Mouse (Mus musculus): ENCODE measurements around the gene Aes. TPM values are rescaled to one million over a fixed set of nuclear protein-coding genes. Genes with fewer than 3 reads are reported as not detected.

Aes gene
- polyA plus RNA-seq (2012; rRNA removed), result 3,110 and 3,125 TPM in 2 replicates

DNA sequence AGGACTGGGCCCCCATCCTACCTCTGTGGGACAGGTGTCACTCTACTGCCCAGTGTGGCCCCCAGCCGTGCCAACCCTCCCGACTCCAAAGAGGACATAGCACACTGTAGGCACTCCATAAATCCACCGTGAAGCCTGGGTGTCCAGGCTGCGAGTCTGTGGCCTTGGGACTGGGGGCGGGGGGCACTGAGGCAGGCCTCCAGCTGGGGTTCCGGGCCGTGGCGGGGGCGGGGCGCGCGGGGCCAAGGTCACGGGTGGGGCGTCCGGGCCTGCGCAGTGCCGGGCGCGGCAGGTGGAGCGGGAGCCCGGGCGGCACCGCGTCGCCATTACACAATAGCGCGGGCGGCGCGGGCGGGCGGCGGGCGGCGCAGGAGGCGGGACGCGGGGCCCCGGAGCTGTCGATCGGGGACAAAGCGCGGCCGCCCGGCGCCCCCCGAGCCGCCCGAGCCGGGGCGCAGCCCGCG, at the start of gene Aes:
Aes (plus strand) TSS at position 326 of the 464 bp plus-strand sequence.
- peak within 1 kb of the TSS; percentile 92 for H3K27ac ChIP-seq (ENCODE audit: control insufficient read depth, insufficient read depth, low read length)
- 2% methylated on average over 46 of the region's 53 CpGs for WGBS
- peak; percentile 90 for DNase-seq
- H3K36me3 ChIP-seq (ENCODE audit: control insufficient read depth, insufficient read depth, low read length), result peaks cover 19% of the 10 kb centered on the region; the same call in 1 of the 2 replicates
- H3K27me3 ChIP-seq (ENCODE audit: control insufficient read depth, insufficient read depth, low read length), result no peaks in the 10 kb centered on the region
- TF ChIP-seq CTCF (IDR thresholded peaks at IDR 0.05; ENCODE audit: borderline replicate concordance, control insufficient read depth, extremely low read depth, insufficient read depth, low read length, poor library complexity) (no peak), POLR2A (IDR thresholded peaks at IDR 0.05; ENCODE audit: control insufficient read depth, extremely low read depth, insufficient read depth, low read length, poor library complexity) (peak; percentile 63)
- H3K4me1 ChIP-seq (replicated peaks; ENCODE audit: control insufficient read depth, insufficient read depth, low read length), result peaks cover 37% of the 10 kb centered on the region
- H3K4me3 ChIP-seq (ENCODE audit: control insufficient read depth, insufficient read depth, low read length), result peak within 1 kb of the TSS; percentile 90

- H3K4me3 ChIP-seq (ENCODE audit: control insufficient read depth, insufficient read depth, low read length), result no peak overlapping the region
- no peak for TF ChIP-seq CTCF (IDR thresholded peaks at IDR 0.05; ENCODE audit: borderline replicate concordance, control insufficient read depth, extremely low read depth, insufficient read depth, low read length, poor library complexity)
- no peak for TF ChIP-seq POLR2A (IDR thresholded peaks at IDR 0.05; ENCODE audit: control insufficient read depth, extremely low read depth, insufficient read depth, low read length, poor library complexity)
- peaks cover 22% of the 10 kb centered on the region for H3K4me1 ChIP-seq (replicated peaks; ENCODE audit: control insufficient read depth, insufficient read depth, low read length)
- peak overlapping the region; percentile 63; the same call in 1 of the 2 replicates for H3K27ac ChIP-seq (ENCODE audit: control insufficient read depth, insufficient read depth, low read length)
- DNase-seq, result no peak
- H3K36me3 ChIP-seq (ENCODE audit: control insufficient read depth, insufficient read depth, low read length), result no peaks in the 10 kb centered on the region
- no peaks in the 10 kb centered on the region for H3K27me3 ChIP-seq (ENCODE audit: control insufficient read depth, insufficient read depth, low read length)
- 53% methylated on average over 14 of the region's 14 CpGs for WGBS
These were observed 49.0 kb upstream of the Aes start for GRCm38 (mm10) chr10:81510246-81510810.

GRCm38 (mm10) chr10:81513798-81514197, 45.5 kb upstream of the Aes start:
- Histone ChIP-seq H3K4me1 (replicated peaks; ENCODE audit: control insufficient read depth, insufficient read depth, low read length) (peaks cover 18% of the 10 kb centered on the region), H3K36me3 (ENCODE audit: control insufficient read depth, insufficient read depth, low read length) (no peaks in the 10 kb centered on the region), H3K27ac (ENCODE audit: control insufficient read depth, insufficient read depth, low read length) (no peak overlapping the region), H3K4me3 (ENCODE audit: control insufficient read depth, insufficient read depth, low read length) (no peak overlapping the region), H3K27me3 (ENCODE audit: control insufficient read depth, insufficient read depth, low read length) (no peaks in the 10 kb centered on the region)
- DNase-seq, result no peak
- 95% methylated on average over 5 of the region's 5 CpGs for WGBS
- TF ChIP-seq POLR2A (IDR thresholded peaks at IDR 0.05; ENCODE audit: control insufficient read depth, extremely low read depth, insufficient read depth, low read length, poor library complexity) (no peak), CTCF (IDR thresholded peaks at IDR 0.05; ENCODE audit: borderline replicate concordance, control insufficient read depth, extremely low read depth, insufficient read depth, low read length, poor library complexity) (no peak)

GRCm38 (mm10) chr10:81517227-81517626, 42.1 kb upstream of the Aes start:
- Histone ChIP-seq H3K27ac (ENCODE audit: control insufficient read depth, insufficient read depth, low read length) (no peak overlapping the region), H3K27me3 (ENCODE audit: control insufficient read depth, insufficient read depth, low read length) (no peaks in the 10 kb centered on the region), H3K4me3 (ENCODE audit: control insufficient read depth, insufficient read depth, low read length) (no peak overlapping the region), H3K36me3 (ENCODE audit: control insufficient read depth, insufficient read depth, low read length) (no peaks in the 10 kb centered on the region), H3K4me1 (replicated peaks; ENCODE audit: control insufficient read depth, insufficient read depth, low read length) (peaks cover 8% of the 10 kb centered on the region)
- TF ChIP-seq CTCF (IDR thresholded peaks at IDR 0.05; ENCODE audit: borderline replicate concordance, control insufficient read depth, extremely low read depth, insufficient read depth, low read length, poor library complexity) (no peak), POLR2A (IDR thresholded peaks at IDR 0.05; ENCODE audit: control insufficient read depth, extremely low read depth, insufficient read depth, low read length, poor library complexity) (no peak)
- DNase-seq, result no peak
- WGBS, result 32% methylated on average over 8 of the region's 8 CpGs

DNA sequence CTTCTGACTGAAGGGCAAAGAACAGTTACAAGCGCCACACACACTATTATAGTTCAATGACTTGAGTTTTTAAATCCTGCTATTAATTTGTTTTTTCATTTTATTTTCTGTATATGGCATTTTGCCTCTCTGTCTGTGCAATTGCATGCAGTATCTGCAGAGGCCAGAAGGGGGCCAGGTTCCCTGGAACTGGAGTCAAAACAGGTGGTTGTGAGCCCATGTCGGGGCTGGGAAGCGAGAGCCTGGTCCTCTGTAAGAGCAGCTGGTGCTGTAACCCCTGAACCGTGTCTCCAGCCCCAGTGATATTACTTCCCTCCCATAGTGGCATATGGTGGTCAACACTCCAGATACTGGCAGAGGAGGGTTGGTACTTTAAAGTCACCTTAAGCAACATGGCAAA, 40.7 kb upstream of the Aes start:
- peak; percentile 62; the same call in 1 of the 2 replicates for TF ChIP-seq CTCF (IDR thresholded peaks at IDR 0.05; ENCODE audit: borderline replicate concordance, control insufficient read depth, extremely low read depth, insufficient read depth, low read length, poor library complexity)
- TF ChIP-seq POLR2A (IDR thresholded peaks at IDR 0.05; ENCODE audit: control insufficient read depth, extremely low read depth, insufficient read depth, low read length, poor library complexity), result no peak
- Histone ChIP-seq H3K4me3 (ENCODE audit: control insufficient read depth, insufficient read depth, low read length) (no peak overlapping the region), H3K27me3 (ENCODE audit: control insufficient read depth, insufficient read depth, low read length) (no peaks in the 10 kb centered on the region; the same call in 1 of the 2 replicates), H3K4me1 (replicated peaks; ENCODE audit: control insufficient read depth, insufficient read depth, low read length) (peaks cover 10% of the 10 kb centered on the region), H3K27ac (ENCODE audit: control insufficient read depth, insufficient read depth, low read length) (no peak overlapping the region), H3K36me3 (ENCODE audit: control insufficient read depth, insufficient read depth, low read length) (no peaks in the 10 kb centered on the region)
- DNase-seq, result peak; percentile 85
- WGBS, result 24% methylated on average over 4 of the region's 4 CpGs

DNA sequence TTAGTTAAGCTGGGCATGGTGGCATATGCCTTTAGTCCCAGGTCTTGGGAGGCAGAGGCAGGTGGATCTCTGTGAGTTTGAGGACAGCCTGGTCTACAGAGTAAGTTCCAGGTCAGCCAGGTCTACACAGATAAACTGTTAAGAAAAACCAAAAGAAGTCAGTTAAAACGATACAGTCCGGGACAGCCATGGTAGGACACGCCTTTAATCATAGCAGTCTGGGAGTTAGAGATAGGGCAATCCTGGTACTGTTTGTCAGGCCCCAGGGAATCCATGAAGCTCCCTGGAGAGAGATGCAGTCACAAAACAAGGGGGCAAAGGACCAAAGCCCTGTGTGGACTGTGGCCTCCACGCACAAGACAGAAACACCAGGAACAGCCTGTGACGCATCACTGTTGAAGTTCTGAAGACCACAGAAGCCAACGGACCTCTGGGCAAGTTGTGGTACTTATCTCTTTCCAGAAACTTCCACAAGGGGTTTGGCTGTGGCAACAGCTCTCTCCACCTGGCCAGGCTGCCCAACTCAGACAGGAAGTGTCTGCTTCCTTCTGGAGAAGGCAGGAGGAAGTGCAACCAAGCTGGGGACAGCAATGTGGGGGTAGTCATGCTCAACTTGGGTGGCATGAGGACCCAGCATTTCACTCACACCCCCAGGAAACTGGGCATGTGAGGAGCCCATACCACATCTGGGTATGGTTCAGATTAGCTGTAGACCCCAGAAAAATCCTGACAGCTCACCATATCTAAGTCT, 39.9 kb upstream of the Aes start:
- no peaks in the 10 kb centered on the region for H3K36me3 ChIP-seq (ENCODE audit: control insufficient read depth, insufficient read depth, low read length)
- H3K27me3 ChIP-seq (ENCODE audit: control insufficient read depth, insufficient read depth, low read length), result no peaks in the 10 kb centered on the region; the same call in 1 of the 2 replicates
- no peak overlapping the region for H3K4me3 ChIP-seq (ENCODE audit: control insufficient read depth, insufficient read depth, low read length)
- H3K4me1 ChIP-seq (replicated peaks; ENCODE audit: control insufficient read depth, insufficient read depth, low read length), result peaks cover 16% of the 10 kb centered on the region
- WGBS, result 22% methylated on average over 6 of the region's 6 CpGs
- DNase-seq, result no peak
- TF ChIP-seq POLR2A (IDR thresholded peaks at IDR 0.05; ENCODE audit: control insufficient read depth, extremely low read depth, insufficient read depth, low read length, poor library complexity) (no peak), CTCF (IDR thresholded peaks at IDR 0.05; ENCODE audit: borderline replicate concordance, control insufficient read depth, extremely low read depth, insufficient read depth, low read length, poor library complexity) (no peak)
- no peak overlapping the region for H3K27ac ChIP-seq (ENCODE audit: control insufficient read depth, insufficient read depth, low read length)

Measured in thymus, adult 2 months (tissue).